Mouse (Mus musculus) heart, postnatal 0 days (tissue): ENCODE data around the gene Lpar3.

Experiments
- CTCF ChIP-seq: IDR thresholded peaks from 2 replicates; pipeline ENCODE4 v1.5.1; 2016; ENCODE audit warnings: antibody characterized with exemption, control low read depth, low read depth
- EP300 ChIP-seq: IDR thresholded peaks from 2 replicates; pipeline ENCODE4 v1.6.1; 2016; ENCODE audit warnings: antibody characterized with exemption, low read depth

GRCm38 (mm10) chr3:146260845-146261244, 40.1 kb downstream of the Lpar3 start:
- no peak for TF ChIP-seq EP300
- TF ChIP-seq CTCF, result no peak
